Mouse (Mus musculus) liver, embryonic 12.5 days (tissue): Measurements from ENCODE around the gene Plcb3. TPM values are rescaled to one million over a fixed set of nuclear protein-coding genes. Genes with fewer than 3 reads are reported as not detected.

Experiments
- ATAC-seq: fragments of 200-750 bp; cut with Nextera tagmentation; 2 replicates; pipeline ENCODE4 v1.8.0; 2017; ENCODE audit warnings: moderate number of reproducible peaks, mild to moderate bottlenecking, moderate library complexity
- H3K27ac ChIP-seq: fragments of 300-500 bp; sonication (generic); 2 replicates; pipeline ENCODE4 v1.5.1; 2016; ENCODE audit warnings: mild to moderate bottlenecking
- H3K27me3 ChIP-seq: fragments of 300-500 bp; sonication (generic); replicated peaks from 2 replicates; pipeline ENCODE4 v1.6.1; 2016; ENCODE audit warnings: mild to moderate bottlenecking, moderate library complexity
- H3K36me3 ChIP-seq: fragments of 300-500 bp; sonication (generic); 2 replicates; pipeline ENCODE4 v1.6.1; 2016; ENCODE audit warnings: mild to moderate bottlenecking, moderate library complexity
- H3K4me1 ChIP-seq: fragments of 300-500 bp; sonication (generic); 2 replicates; pipeline ENCODE4 v1.6.1; 2016
- H3K4me2 ChIP-seq: fragments of 300-500 bp; sonication (generic); 2 replicates; pipeline ENCODE4 v1.6.1; 2016; ENCODE audit warnings: mild to moderate bottlenecking, moderate library complexity
- H3K4me3 ChIP-seq: fragments of 300-500 bp; sonication (generic); 2 replicates; pipeline ENCODE4 v1.5.1; 2016; ENCODE audit warnings: mild to moderate bottlenecking, moderate library complexity
- H3K9ac ChIP-seq: fragments of 300-500 bp; sonication (generic); 2 replicates; pipeline ENCODE4 v1.6.1; 2016; ENCODE audit warnings: mild to moderate bottlenecking, moderate library complexity
- H3K9me3 ChIP-seq: fragments of 300-500 bp; sonication (generic); replicated peaks from 2 replicates; pipeline ENCODE4 v1.6.1; 2016; ENCODE audit warnings: mild to moderate bottlenecking, moderate library complexity
- WGBS: fragments of 180-500 bp; shearing (Covaris S2); methylation state at CpG from one replicate; pipeline ENCODE4 v1.1.7; 2016; ENCODE audit not compliant: insufficient replicate concordance; 5-methylcytosine and 5-hydroxymethylcytosine counted together
- polyA plus RNA-seq: library from polyadenylated mRNA; unstranded; fragments of >200 nt; fragmentation: Nextera tagmentation; extraction: Ambion mirVana; gene quantifications from 2 replicates; pipeline ENCODE4 v1.2.1, GENCODE M21; 2016

The Plcb3 gene
- polyA plus RNA-seq, 1 experiment from 2014 or later = 13.6 TPM

DNA sequence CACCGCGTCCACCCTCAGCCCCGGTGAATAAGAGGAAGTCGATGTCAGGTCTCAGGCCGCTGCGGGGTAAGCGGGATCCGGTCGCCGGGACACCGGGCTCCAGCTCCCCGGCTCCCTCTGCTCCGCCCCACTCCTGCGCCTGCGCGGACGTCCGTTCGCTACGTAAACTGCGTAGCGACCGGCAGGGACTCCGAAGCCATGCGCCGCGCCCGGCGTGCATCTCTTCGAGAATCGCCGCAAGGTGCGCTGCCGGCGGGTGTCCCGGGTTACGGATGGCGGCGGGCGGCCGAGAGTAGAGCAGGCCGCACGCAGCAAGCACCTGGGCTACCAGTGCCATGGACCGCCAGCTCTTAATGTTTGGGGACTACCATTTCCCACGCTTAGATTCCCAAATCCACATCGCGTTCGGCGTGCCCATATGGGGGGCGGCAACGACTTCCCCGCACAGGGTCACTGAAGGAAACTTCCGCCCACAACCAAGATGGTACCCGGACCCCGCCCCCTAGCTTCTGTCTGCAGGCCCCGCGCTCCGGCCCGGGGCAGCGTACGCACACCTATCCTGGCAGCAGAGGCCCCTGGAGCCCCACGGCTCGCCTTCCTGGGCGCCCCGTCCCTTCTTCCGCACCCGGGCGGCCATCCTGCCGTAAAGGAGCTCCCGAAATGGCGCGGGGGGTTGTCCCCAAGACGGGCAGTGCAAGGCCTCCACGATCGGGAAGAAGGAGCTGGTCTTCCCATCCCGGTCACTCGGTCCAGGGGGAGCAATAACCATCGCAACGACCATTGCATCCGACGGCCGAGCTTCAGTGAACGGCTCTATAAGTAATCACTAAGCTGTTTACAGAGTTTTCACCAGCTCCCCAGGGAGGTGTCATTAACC is 34.7 kb downstream of the Plcb3 start, which contains the start of gene Bad:
TSS of gene Bad (plus strand) at position 490 of the 877 bp plus-strand sequence.
- ATAC-seq = peak; percentile 74
- Histone ChIP-seq H3K4me3 (peak within 1 kb of the TSS; percentile 88), H3K27me3 (peaks cover 11% of the 10 kb centered on the region), H3K4me1 (peaks cover 30% of the 10 kb centered on the region), H3K4me2 (peak within 1 kb of the TSS; percentile 98), H3K9me3 (no peaks in the 10 kb centered on the region), H3K36me3 (peaks cover 18% of the 10 kb centered on the region), H3K27ac (peak within 1 kb of the TSS; percentile 94), H3K9ac (peak within 1 kb of the TSS; percentile 86)
- under 1% methylated on average over 83 of the region's 83 CpGs for WGBS

- Histone ChIP-seq H3K4me3 (peak overlapping the region; percentile 88), H3K27ac (peak overlapping the region; percentile 94), H3K36me3 (peaks cover 12% of the 10 kb centered on the region), H3K9me3 (no peaks in the 10 kb centered on the region), H3K4me2 (peak overlapping the region; percentile 98), H3K9ac (peak overlapping the region; percentile 86), H3K4me1 (peaks cover 30% of the 10 kb centered on the region), H3K27me3 (peaks cover 19% of the 10 kb centered on the region)
- WGBS = 27% methylated on average over 28 of the region's 29 CpGs
- no peak for ATAC-seq
Measured at GRCm38 (mm10) chr19:6940396-6941351, 35.6 kb downstream of the Plcb3 start.

- Histone ChIP-seq H3K9ac (no peak overlapping the region), H3K4me3 (no peak overlapping the region), H3K4me1 (peaks cover 30% of the 10 kb centered on the region), H3K27ac (no peak overlapping the region), H3K27me3 (peaks cover 32% of the 10 kb centered on the region), H3K9me3 (no peaks in the 10 kb centered on the region), H3K4me2 (no peak overlapping the region), H3K36me3 (peaks cover under 1% of the 10 kb centered on the region; the same call in 1 of the 2 replicates)
- ATAC-seq = no peak
- 78% methylated on average over 20 of the region's 20 CpGs for WGBS
Measured at GRCm38 (mm10) chr19:6939106-6940002, 36.9 kb downstream of the Plcb3 start.

DNA sequence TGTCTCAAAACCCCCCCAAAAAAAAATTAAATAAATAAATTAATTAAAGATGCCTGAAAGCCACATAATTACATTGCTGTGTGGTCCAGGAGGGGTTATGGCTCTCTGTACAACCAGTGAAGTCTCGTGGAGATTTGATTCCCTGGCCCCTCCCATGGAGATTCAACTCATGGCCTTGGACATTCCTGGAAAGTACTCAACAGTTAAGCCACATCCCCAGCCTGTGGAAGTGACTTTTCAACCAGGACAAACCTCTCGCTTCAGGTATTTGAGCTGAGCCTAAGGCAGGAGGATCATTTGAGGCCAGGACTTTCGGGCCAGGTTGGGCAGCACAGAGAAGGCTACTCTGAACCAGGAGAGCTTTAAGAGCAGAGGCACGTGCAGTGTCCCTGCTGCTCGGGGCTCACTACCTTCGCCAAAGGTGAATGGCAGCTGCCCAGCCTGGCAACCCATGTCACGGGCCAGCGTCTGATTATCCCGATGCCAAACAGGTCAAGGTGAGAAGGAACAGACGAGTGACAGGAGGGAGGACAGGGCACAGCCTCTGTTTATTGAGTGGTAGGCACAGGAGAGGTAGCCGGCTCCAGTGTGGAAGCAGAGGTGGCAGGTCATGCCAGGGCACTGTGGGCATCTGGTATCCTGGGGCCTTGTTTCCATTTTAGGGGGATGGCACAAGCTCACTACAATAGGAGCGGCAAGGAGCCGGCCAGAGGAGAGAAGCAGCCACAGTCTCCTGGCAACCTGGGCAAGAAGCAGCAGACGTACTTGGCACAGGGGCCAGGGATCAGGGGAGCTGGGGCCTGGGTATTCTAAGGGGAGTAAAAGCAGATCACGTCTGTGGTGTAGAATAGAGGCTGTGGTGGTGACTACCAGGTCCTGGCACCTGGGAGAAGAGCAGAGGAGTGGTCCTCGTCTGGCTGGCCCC is 38.5 kb downstream of the Plcb3 start:
- Histone ChIP-seq H3K36me3 (no peaks in the 10 kb centered on the region), H3K4me3 (no peak overlapping the region), H3K27me3 (peaks cover 47% of the 10 kb centered on the region), H3K9ac (no peak overlapping the region), H3K4me1 (peaks cover 26% of the 10 kb centered on the region), H3K4me2 (no peak overlapping the region), H3K9me3 (no peaks in the 10 kb centered on the region), H3K27ac (no peak overlapping the region)
- no peak for ATAC-seq
- WGBS = 72% methylated on average over 16 of the region's 16 CpGs

DNA sequence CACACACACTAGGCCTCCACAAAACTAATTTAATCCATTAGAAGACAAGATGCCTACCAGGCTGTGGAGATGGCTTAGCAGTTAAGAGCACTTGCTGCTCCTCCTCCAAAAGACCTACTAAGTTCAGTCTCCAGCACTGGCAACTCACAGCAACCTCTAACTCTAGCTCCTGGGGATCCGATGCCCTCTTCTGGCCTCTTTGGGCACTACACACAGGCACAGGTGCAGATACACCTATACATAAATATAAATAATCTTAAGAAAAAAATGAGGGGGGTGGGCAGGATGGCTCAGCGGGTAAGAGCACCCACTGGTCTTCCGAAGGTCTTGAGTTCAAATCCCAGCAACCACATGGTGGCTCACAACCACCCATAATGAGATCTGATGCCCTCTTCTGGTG is 40.0 kb downstream of the Plcb3 start:
- Histone ChIP-seq H3K4me2 (no peak overlapping the region), H3K36me3 (no peaks in the 10 kb centered on the region), H3K27me3 (peaks cover 62% of the 10 kb centered on the region), H3K9me3 (no peaks in the 10 kb centered on the region), H3K9ac (no peak overlapping the region), H3K4me3 (no peak overlapping the region), H3K4me1 (peaks cover 23% of the 10 kb centered on the region), H3K27ac (no peak overlapping the region)
- no peak for ATAC-seq
- WGBS = 12% methylated on average over 3 of the region's 3 CpGs

DNA sequence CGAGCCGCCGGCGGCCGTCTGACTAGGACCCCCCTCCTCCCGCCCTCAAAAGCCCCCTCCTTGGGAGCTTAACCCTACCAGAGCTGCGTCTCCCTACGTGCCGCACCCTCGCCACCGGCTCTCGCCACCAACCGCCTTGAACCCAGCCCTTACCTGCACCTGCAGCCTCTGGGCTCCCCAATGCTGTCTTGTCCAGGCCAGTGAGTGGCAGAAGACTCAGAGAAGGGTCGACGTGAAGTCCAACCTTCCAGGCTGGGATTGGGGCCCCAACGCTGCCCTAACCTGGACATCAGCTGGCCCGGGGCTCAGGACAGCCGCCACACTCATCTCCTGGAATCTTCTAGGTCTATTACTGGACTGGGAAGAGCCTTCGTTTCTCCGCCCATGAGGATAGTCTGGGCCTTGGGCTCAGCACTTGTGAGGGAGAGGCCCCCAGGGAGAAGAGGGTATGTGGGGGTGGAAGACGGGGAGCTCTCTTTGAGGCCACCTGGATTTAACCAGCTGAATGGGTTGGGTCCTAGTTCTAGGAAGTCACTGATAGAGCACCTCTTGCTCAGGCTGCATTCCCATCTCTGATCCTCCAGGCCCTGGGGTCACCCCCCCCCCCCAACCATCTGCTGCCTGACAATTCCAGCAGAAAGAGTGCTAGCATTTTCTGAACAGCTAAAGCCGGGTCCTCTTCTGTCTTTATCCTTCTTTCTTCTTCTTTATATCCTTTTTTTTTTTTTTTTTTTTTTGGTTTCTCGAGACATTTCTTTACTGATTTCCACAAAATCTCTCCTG is 41.9 kb downstream of the Plcb3 start, which contains the start of gene Kcnk4:
TSS of gene Kcnk4 (minus strand) at position 321 of the 783 bp plus-strand sequence.
- Histone ChIP-seq H3K9ac (no peak within 1 kb of the TSS), H3K4me1 (peaks cover 9% of the 10 kb centered on the region), H3K9me3 (no peaks in the 10 kb centered on the region), H3K4me3 (peak within 1 kb of the TSS; percentile 22), H3K36me3 (no peaks in the 10 kb centered on the region), H3K27ac (no peak within 1 kb of the TSS), H3K4me2 (peak within 1 kb of the TSS; percentile 52), H3K27me3 (peaks cover 81% of the 10 kb centered on the region)
- no peak for ATAC-seq
- WGBS = 14% methylated on average over 23 of the region's 23 CpGs

DNA sequence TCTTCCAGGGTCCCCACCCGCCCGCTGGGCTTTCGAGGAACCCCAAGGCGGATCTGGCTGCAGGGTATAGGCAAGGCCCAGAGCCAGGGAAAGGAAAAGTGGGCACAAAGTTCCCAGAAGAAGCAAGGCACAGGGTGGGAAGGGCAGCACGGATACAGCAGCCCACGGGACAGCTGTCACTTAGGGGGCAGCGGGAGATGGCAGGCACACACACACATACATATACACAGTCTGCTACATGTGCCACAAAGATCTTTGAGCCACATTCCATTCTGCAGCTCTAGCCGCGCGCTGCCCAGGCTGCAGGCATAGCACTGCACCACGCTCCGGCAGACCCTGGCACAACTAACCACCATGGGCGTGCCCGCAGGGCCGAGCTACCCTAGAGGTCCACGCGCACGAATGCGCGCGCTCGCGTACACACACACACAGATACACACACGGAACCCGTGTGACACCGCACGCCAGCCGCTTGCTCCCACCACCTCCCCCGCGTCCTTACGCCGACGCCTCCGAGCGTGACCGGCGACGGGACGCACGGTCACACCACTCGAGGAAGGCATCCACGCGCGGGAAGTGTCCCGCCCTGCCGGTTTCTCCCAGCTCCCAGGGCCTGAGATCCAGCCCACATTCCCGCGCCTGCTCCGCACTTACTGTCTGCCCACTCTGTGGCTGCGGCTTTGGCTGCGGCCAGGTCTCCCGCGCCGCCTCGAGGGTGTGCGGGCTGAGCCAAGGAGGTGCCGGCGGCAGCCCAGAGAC is 42.7 kb downstream of the Plcb3 start:
- Histone ChIP-seq H3K9me3 (no peaks in the 10 kb centered on the region), H3K4me1 (peaks cover 9% of the 10 kb centered on the region), H3K4me2 (peak overlapping the region; percentile 52), H3K27me3 (peaks cover 89% of the 10 kb centered on the region), H3K4me3 (peak overlapping the region; percentile 22), H3K27ac (no peak overlapping the region), H3K9ac (no peak overlapping the region), H3K36me3 (no peaks in the 10 kb centered on the region)
- no peak for ATAC-seq
- WGBS = 8% methylated on average over 58 of the region's 58 CpGs

GRCm38 (mm10) chr19:6933102-6933435 is 43.2 kb downstream of the Plcb3 start:
- Histone ChIP-seq H3K9ac (no peak overlapping the region), H3K4me3 (no peak overlapping the region), H3K9me3 (no peaks in the 10 kb centered on the region), H3K27me3 (peaks cover 89% of the 10 kb centered on the region), H3K4me2 (no peak overlapping the region), H3K36me3 (no peaks in the 10 kb centered on the region), H3K4me1 (peaks cover 9% of the 10 kb centered on the region), H3K27ac (no peak overlapping the region)
- ATAC-seq = no peak
- WGBS = 23% methylated on average over 4 of the region's 4 CpGs

GRCm38 (mm10) chr19:6932018-6932417 is 44.3 kb downstream of the Plcb3 start:
- Histone ChIP-seq H3K4me2 (no peak overlapping the region), H3K9ac (no peak overlapping the region), H3K4me1 (peaks cover 11% of the 10 kb centered on the region), H3K36me3 (no peaks in the 10 kb centered on the region), H3K9me3 (no peaks in the 10 kb centered on the region), H3K27me3 (peaks cover 94% of the 10 kb centered on the region), H3K27ac (no peak overlapping the region), H3K4me3 (no peak overlapping the region)
- WGBS = 67% methylated on average over 1 of the region's 1 CpGs
- no peak for ATAC-seq
